Mouse (Mus musculus) megakaryocyte, embryonic 14.5 days (primary cell): ENCODE measurements around the gene Hmga1. TPM values are rescaled to one million over a fixed set of nuclear protein-coding genes. Genes with fewer than 3 reads are reported as not detected.

Source experiments
- H3K27me3 ChIP-seq: replicated peaks from 2 replicates; pipeline ENCODE3; 2012; ENCODE audit warnings: inconsistent platforms
- H3K36me3 ChIP-seq: replicated peaks from 2 replicates; pipeline ENCODE3; 2012; ENCODE audit warnings: low read length, inconsistent platforms, mixed read lengths
- H3K4me1 ChIP-seq: 2 replicates; pipeline ENCODE4 v1.6.1; 2012; ENCODE audit warnings: inconsistent platforms
- H3K4me3 ChIP-seq: replicated peaks from 2 replicates; pipeline ENCODE3; 2012; ENCODE audit warnings: moderate library complexity, mild to moderate bottlenecking, inconsistent platforms
- H3K9me3 ChIP-seq: 2 replicates; pipeline ENCODE4 v1.6.1; 2012; ENCODE audit warnings: inconsistent platforms
- FLI1 ChIP-seq: IDR thresholded peaks from 2 replicates; pipeline ENCODE4 v1.6.1; 2012; ENCODE audit warnings: low read length, inconsistent platforms, mixed read lengths
- GATA1 ChIP-seq: IDR thresholded peaks from 3 replicates; pipeline ENCODE4 v1.6.1; 2012; ENCODE audit warnings: mixed read lengths, low read length, inconsistent platforms, borderline replicate concordance
- polyA plus RNA-seq: library from polyadenylated mRNA; stranded (reverse); fragments of >175 nt; gene quantifications from 2 replicates; pipeline ENCODE4 v1.2.3, GENCODE M21; 2012; ENCODE audit warnings: low replicate concordance; ENCODE audit not compliant: insufficient read depth

The Hmga1 gene
- polyA plus RNA-seq, result 3,567 and 8,363 TPM in 2 replicates

- TF ChIP-seq GATA1, result no peak
- TF ChIP-seq FLI1, result no peak
- H3K27me3 ChIP-seq, result no peaks in the 10 kb centered on the region
- H3K9me3 ChIP-seq, result no peaks in the 10 kb centered on the region
- H3K36me3 ChIP-seq, result peaks cover 26% of the 10 kb centered on the region
- peak within 1 kb of the TSS; percentile 96 for H3K4me3 ChIP-seq
- H3K4me1 ChIP-seq, result peaks cover 86% of the 10 kb centered on the region
These were observed at the start of gene Hmga1 for GRCm38 (mm10) chr17:27556315-27557011. TSS of gene Hmga1 (plus strand) at chr17:27556497.

- TF ChIP-seq FLI1 (no peak), GATA1 (no peak)
- Histone ChIP-seq H3K4me3 (no peak overlapping the region), H3K36me3 (no peaks in the 10 kb centered on the region), H3K4me1 (peaks cover 3% of the 10 kb centered on the region; the same call in 1 of the 2 replicates), H3K27me3 (peaks cover 95% of the 10 kb centered on the region), H3K9me3 (0 out of 2 replicates have a peak, but pooled peaks cover 4% of the 10 kb centered on the region)
These were observed 49.3 kb upstream of the Hmga1 start for GRCm38 (mm10) chr17:27506871-27507590.

- TF ChIP-seq FLI1 (no peak), GATA1 (no peak)
- Histone ChIP-seq H3K36me3 (no peaks in the 10 kb centered on the region), H3K27me3 (peaks cover 98% of the 10 kb centered on the region), H3K4me1 (peaks cover 9% of the 10 kb centered on the region), H3K9me3 (0 out of 2 replicates have a peak, but pooled peaks cover 3% of the 10 kb centered on the region), H3K4me3 (no peak overlapping the region)
These were observed 48.7 kb upstream of the Hmga1 start for GRCm38 (mm10) chr17:27507591-27507945.

- Histone ChIP-seq H3K9me3 (no peaks in the 10 kb centered on the region), H3K36me3 (no peaks in the 10 kb centered on the region), H3K4me3 (no peak overlapping the region), H3K27me3 (peaks cover 98% of the 10 kb centered on the region), H3K4me1 (peaks cover 13% of the 10 kb centered on the region)
- no peak for TF ChIP-seq FLI1
- TF ChIP-seq GATA1, result no peak
These were observed 48.3 kb upstream of the Hmga1 start for GRCm38 (mm10) chr17:27508002-27508401.

- Histone ChIP-seq H3K9me3 (no peaks in the 10 kb centered on the region), H3K4me3 (no peak overlapping the region), H3K4me1 (peaks cover 18% of the 10 kb centered on the region), H3K36me3 (no peaks in the 10 kb centered on the region), H3K27me3 (peaks cover 100% of the 10 kb centered on the region)
- TF ChIP-seq GATA1 (no peak), FLI1 (no peak)
These were observed 47.8 kb upstream of the Hmga1 start for GRCm38 (mm10) chr17:27508513-27508912.

- H3K27me3 ChIP-seq, result peaks cover 100% of the 10 kb centered on the region
These were observed 47.2 kb upstream of the Hmga1 start for GRCm38 (mm10) chr17:27509056-27509455.

GRCm38 (mm10) chr17:27510258-27511124 lies 45.8 kb upstream of the Hmga1 start:
- Histone ChIP-seq H3K36me3 (no peaks in the 10 kb centered on the region), H3K27me3 (peaks cover 100% of the 10 kb centered on the region), H3K4me3 (no peak overlapping the region), H3K9me3 (no peaks in the 10 kb centered on the region), H3K4me1 (peaks cover 24% of the 10 kb centered on the region)
- TF ChIP-seq FLI1 (no peak), GATA1 (no peak)

More at GRCm38 (mm10) chr17:27509056-27509455, 47.2 kb upstream of the Hmga1 start:
- H3K9me3 ChIP-seq, result no peaks in the 10 kb centered on the region
- no peaks in the 10 kb centered on the region for H3K36me3 ChIP-seq
- TF ChIP-seq GATA1 (no peak), FLI1 (no peak)
- peaks cover 23% of the 10 kb centered on the region for H3K4me1 ChIP-seq
- no peak overlapping the region for H3K4me3 ChIP-seq

- Histone ChIP-seq H3K9me3 (no peaks in the 10 kb centered on the region), H3K4me1 (peaks cover 24% of the 10 kb centered on the region), H3K4me3 (no peak overlapping the region), H3K36me3 (no peaks in the 10 kb centered on the region), H3K27me3 (peaks cover 99% of the 10 kb centered on the region)
- TF ChIP-seq FLI1 (no peak), GATA1 (no peak)
These were observed 45.1 kb upstream of the Hmga1 start for GRCm38 (mm10) chr17:27511125-27511735.
